Mouse (Mus musculus) limb, embryonic 12.5 days (tissue): ENCODE results near the gene Stpg2. TPM values are rescaled to one million over a fixed set of nuclear protein-coding genes. Genes with fewer than 3 reads are reported as not detected.

Experiments used
- ATAC-seq: fragments of 200-750 bp; cut with Nextera tagmentation; 2 replicates; pipeline ENCODE4 v1.8.0; 2017; ENCODE audit warnings: low read depth, moderate TSS enrichment; ENCODE audit not compliant: insufficient number of reproducible peaks, insufficient read depth, low FRiP score, low TSS enrichment
- H3K27ac ChIP-seq: fragments of 300-500 bp; sonication (generic); 2 replicates; pipeline ENCODE4 v1.5.1; 2016; ENCODE audit warnings: mild to moderate bottlenecking, moderate library complexity
- H3K27me3 ChIP-seq: fragments of 300-500 bp; sonication (generic); 2 replicates; pipeline ENCODE4 v1.6.1; 2016; ENCODE audit warnings: mild to moderate bottlenecking, moderate library complexity
- H3K36me3 ChIP-seq: fragments of 300-500 bp; sonication (generic); 2 replicates; pipeline ENCODE4 v1.6.1; 2016; ENCODE audit warnings: mild to moderate bottlenecking, moderate library complexity
- H3K4me1 ChIP-seq: fragments of 300-500 bp; sonication (generic); replicated peaks from 2 replicates; pipeline ENCODE4 v1.6.1; 2016
- H3K4me2 ChIP-seq: fragments of 300-500 bp; sonication (generic); 2 replicates; pipeline ENCODE4 v1.6.1; 2016; ENCODE audit warnings: mild to moderate bottlenecking, moderate library complexity
- H3K4me3 ChIP-seq: fragments of 300-500 bp; sonication (generic); replicated peaks from 2 replicates; pipeline ENCODE4 v1.5.1; 2016; ENCODE audit warnings: mild to moderate bottlenecking
- H3K9ac ChIP-seq: fragments of 300-500 bp; sonication (generic); replicated peaks from 2 replicates; pipeline ENCODE4 v1.6.1; 2016; ENCODE audit warnings: mild to moderate bottlenecking, moderate library complexity
- H3K9me3 ChIP-seq: fragments of 300-500 bp; sonication (generic); 2 replicates; pipeline ENCODE4 v1.6.1; 2016; ENCODE audit warnings: mild to moderate bottlenecking, moderate library complexity
- WGBS: fragments of 180-500 bp; shearing (Covaris S2); methylation state at CpG from one replicate; pipeline ENCODE4 v1.1.7; 2016; 5-methylcytosine and 5-hydroxymethylcytosine counted together
- polyA plus RNA-seq: library from polyadenylated mRNA; unstranded; fragments of >200 nt; fragmentation: Nextera tagmentation; extraction: Ambion mirVana; gene quantifications from 2 replicates; pipeline ENCODE4 v1.2.1, GENCODE M21; 2016

The Stpg2 gene
- 0.09 and 0.10 TPM in 2 replicates for polyA plus RNA-seq

GRCm38 (mm10) chr3:139205444-139205998 is at the start of gene Stpg2:
Stpg2 (plus strand) TSS chr3:139205694.
- Histone ChIP-seq H3K4me1 (0 out of 2 replicates have a peak, but pooled peaks cover 3% of the 10 kb centered on the region), H3K9ac (peak within 1 kb of the TSS; percentile 61), H3K4me3 (peak within 1 kb of the TSS; percentile 61), H3K36me3 (no peaks in the 10 kb centered on the region), H3K27ac (peak within 1 kb of the TSS; percentile 95), H3K27me3 (peaks cover 12% of the 10 kb centered on the region), H3K9me3 (no peaks in the 10 kb centered on the region), H3K4me2 (peak within 1 kb of the TSS; percentile 66)
- WGBS = 2% methylated on average over 49 of the region's 49 CpGs
- peak; percentile 99 for ATAC-seq

GRCm38 (mm10) chr3:139162146-139162545 is 43.3 kb upstream of the Stpg2 start:
- Histone ChIP-seq H3K27ac (no peak overlapping the region), H3K9me3 (no peaks in the 10 kb centered on the region), H3K4me2 (no peak overlapping the region), H3K4me1 (no peaks in the 10 kb centered on the region), H3K36me3 (no peaks in the 10 kb centered on the region), H3K27me3 (no peaks in the 10 kb centered on the region), H3K4me3 (no peak overlapping the region), H3K9ac (no peak overlapping the region)
- ATAC-seq = no peak
- WGBS = 35% methylated on average over 2 of the region's 2 CpGs

DNA sequence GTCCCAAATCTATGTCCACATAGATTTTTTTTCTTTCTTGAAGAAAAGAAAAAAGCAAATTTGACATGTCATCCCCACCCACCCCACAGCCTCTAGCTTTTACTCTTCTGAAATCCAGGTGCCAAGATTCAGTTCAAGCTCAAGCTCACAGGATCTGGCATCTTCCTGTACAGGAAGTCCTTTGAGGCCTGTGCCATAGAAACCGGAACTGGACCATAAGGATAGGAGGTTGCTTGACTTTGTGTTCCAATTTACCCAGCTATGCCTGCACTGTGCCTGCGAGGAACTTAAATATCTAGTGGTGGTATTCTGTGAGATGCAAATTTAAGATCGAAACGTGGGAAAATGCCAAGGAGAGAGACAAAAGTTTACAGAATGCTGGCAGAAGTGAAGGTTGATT is 42.8 kb upstream of the Stpg2 start:
- Histone ChIP-seq H3K4me3 (no peak overlapping the region), H3K9ac (no peak overlapping the region), H3K4me1 (no peaks in the 10 kb centered on the region), H3K9me3 (no peaks in the 10 kb centered on the region), H3K27me3 (no peaks in the 10 kb centered on the region), H3K4me2 (no peak overlapping the region), H3K36me3 (no peaks in the 10 kb centered on the region), H3K27ac (no peak overlapping the region)
- 75% methylated on average over 4 of the region's 4 CpGs for WGBS
- ATAC-seq = no peak

DNA sequence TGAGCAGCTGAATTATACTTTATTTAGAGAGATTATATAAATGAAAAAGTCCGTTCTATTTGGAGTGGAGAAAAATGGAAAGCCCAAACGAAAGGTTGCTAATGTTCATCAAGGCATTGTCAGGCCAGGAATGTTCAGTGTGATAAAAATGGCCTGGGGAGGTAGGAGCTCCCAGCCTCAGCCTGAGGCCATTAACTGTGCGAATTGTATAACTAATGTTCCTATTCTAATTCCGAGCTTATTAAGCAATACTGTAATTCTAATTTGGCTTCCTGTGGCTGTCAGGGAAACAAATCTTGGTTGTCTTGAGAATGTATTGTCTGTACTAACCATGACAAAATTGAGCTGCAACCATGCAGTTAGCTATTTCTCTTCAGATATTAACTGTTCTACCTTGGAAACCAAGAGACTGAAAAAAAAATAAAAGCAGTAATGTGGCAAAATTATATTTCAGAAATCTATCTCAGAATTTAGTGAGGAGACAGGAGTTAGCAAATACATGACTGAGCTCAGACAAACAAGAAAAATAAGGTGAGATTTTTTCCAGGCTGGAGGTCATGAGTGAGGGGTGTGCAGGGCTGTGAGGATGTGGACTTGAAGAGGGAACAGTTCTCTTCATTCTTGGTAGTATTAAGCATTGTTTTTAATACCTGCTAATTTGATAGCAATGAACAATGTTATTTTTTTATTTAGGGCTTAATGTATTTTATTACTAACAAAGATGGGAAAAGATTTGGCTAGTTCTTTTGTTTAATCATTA is 36.8 kb upstream of the Stpg2 start:
- no peak overlapping the region for H3K4me3 ChIP-seq
- ATAC-seq = no peak
- H3K9ac ChIP-seq = no peak overlapping the region
- no peaks in the 10 kb centered on the region for H3K9me3 ChIP-seq
- H3K4me1 ChIP-seq = no peaks in the 10 kb centered on the region
- no peaks in the 10 kb centered on the region for H3K27me3 ChIP-seq
- no peak overlapping the region for H3K27ac ChIP-seq
- H3K36me3 ChIP-seq = no peaks in the 10 kb centered on the region
- H3K4me2 ChIP-seq = no peak overlapping the region
- WGBS = 75% methylated on average over 4 of the region's 4 CpGs

GRCm38 (mm10) chr3:139169740-139170139 is 35.8 kb upstream of the Stpg2 start:
- H3K9ac ChIP-seq = no peak overlapping the region
- no peak overlapping the region for H3K4me3 ChIP-seq
- H3K9me3 ChIP-seq = no peaks in the 10 kb centered on the region
- H3K27me3 ChIP-seq = no peaks in the 10 kb centered on the region
- H3K4me2 ChIP-seq = no peak overlapping the region
- no peak overlapping the region for H3K27ac ChIP-seq
- H3K4me1 ChIP-seq = no peaks in the 10 kb centered on the region
- no peaks in the 10 kb centered on the region for H3K36me3 ChIP-seq
- ATAC-seq = no peak
- 72% methylated on average over 1 of the region's 1 CpGs for WGBS

- Histone ChIP-seq H3K9ac (no peak overlapping the region), H3K36me3 (no peaks in the 10 kb centered on the region), H3K27me3 (no peaks in the 10 kb centered on the region), H3K27ac (no peak overlapping the region), H3K4me1 (no peaks in the 10 kb centered on the region), H3K4me3 (no peak overlapping the region), H3K4me2 (no peak overlapping the region), H3K9me3 (no peaks in the 10 kb centered on the region)
- 68% methylated on average over 1 of the region's 1 CpGs for WGBS
- no peak for ATAC-seq
Observed at GRCm38 (mm10) chr3:139176936-139177335, 28.6 kb upstream of the Stpg2 start.

GRCm38 (mm10) chr3:139191541-139191940 is 14.0 kb upstream of the Stpg2 start:
- Histone ChIP-seq H3K4me1 (no peaks in the 10 kb centered on the region), H3K36me3 (no peaks in the 10 kb centered on the region), H3K27ac (no peak overlapping the region), H3K9me3 (no peaks in the 10 kb centered on the region), H3K9ac (no peak overlapping the region), H3K4me2 (no peak overlapping the region), H3K4me3 (no peak overlapping the region), H3K27me3 (no peaks in the 10 kb centered on the region)
- ATAC-seq = no peak
- WGBS = 66% methylated on average over 1 of the region's 1 CpGs

DNA sequence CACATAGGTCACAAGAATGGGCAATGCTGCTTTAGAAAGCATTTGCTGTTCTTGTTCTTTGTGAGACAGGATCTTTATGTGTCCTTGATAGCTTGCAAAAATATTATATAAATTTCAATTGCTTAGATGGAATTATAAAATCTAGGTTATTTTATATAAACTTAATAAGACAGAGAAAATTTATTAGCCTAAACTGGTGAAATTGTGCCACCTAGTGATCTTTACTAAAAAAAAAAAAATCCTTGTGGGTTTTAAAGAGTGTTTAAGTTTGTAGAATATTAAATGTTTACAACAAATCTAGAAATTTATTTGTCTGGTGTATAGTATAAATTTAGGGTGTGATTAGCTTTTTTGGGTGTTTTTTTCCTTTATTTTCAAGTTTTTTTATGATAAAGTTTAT is 11.6 kb upstream of the Stpg2 start:
- H3K4me1 ChIP-seq = no peaks in the 10 kb centered on the region
- H3K9ac ChIP-seq = no peak overlapping the region
- H3K4me3 ChIP-seq = no peak overlapping the region
- no peaks in the 10 kb centered on the region for H3K9me3 ChIP-seq
- H3K27ac ChIP-seq = no peak overlapping the region
- ATAC-seq = no peak
- H3K27me3 ChIP-seq = no peaks in the 10 kb centered on the region
- H3K4me2 ChIP-seq = no peak overlapping the region
- no peaks in the 10 kb centered on the region for H3K36me3 ChIP-seq

DNA sequence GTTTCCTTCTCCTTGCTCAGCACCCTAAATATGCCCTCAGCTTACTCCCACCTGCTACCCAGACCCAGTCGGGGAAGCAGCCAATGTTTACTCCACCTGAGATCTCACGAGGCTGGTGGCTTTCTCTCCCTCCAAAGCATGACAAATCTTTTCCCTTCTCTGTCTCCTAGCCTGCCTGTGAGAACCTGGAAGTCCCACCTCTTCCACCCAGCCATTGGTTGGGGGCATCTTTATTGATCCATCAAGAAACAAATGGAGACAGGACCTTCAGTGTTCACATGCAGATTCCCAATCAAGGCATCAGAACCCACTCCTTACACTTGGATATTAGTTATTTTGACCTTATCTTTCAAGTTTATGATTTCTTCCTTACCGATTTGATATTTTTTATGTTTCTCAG is 7.1 kb upstream of the Stpg2 start:
- H3K4me2 ChIP-seq = no peak overlapping the region
- no peaks in the 10 kb centered on the region for H3K36me3 ChIP-seq
- no peak overlapping the region for H3K9ac ChIP-seq
- H3K27ac ChIP-seq = no peak overlapping the region
- WGBS = 65% methylated on average over 3 of the region's 3 CpGs
- H3K4me1 ChIP-seq = no peaks in the 10 kb centered on the region
- no peaks in the 10 kb centered on the region for H3K9me3 ChIP-seq
- peaks cover 13% of the 10 kb centered on the region for H3K27me3 ChIP-seq
- no peak overlapping the region for H3K4me3 ChIP-seq
- no peak for ATAC-seq

DNA sequence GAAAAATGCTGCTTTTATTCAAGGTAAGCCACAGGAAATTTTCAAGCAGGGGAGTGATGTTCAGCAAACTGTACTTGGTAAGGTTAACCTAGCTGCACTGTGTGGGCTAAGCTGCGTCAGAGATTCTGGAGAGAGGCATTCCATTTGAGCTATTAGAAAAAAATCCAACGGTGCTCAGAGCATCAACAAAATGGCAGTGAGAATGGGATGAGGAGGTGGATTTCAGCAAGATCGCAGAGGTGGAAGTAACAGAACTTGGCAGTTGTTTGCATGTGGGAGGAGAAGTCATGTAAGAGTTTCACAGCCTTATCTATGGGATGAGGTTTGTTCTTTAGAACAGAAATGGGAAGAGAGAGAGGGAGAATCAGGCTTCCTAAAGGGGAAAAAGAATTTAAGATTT is 5.2 kb upstream of the Stpg2 start:
- 0 out of 2 replicates have a peak, but pooled peaks cover 3% of the 10 kb centered on the region for H3K4me1 ChIP-seq
- no peaks in the 10 kb centered on the region for H3K9me3 ChIP-seq
- peaks cover 17% of the 10 kb centered on the region for H3K27me3 ChIP-seq
- H3K4me2 ChIP-seq = no peak overlapping the region
- no peak for ATAC-seq
- H3K36me3 ChIP-seq = no peaks in the 10 kb centered on the region
- no peak overlapping the region for H3K27ac ChIP-seq
- H3K4me3 ChIP-seq = no peak overlapping the region
- whole genome bisulfite sequencing = 72% methylated on average over 3 of the region's 3 CpGs
- H3K9ac ChIP-seq = no peak overlapping the region

- WGBS = 71% methylated on average over 9 of the region's 9 CpGs
- Histone ChIP-seq H3K9ac (no peak overlapping the region), H3K4me2 (no peak overlapping the region), H3K9me3 (no peaks in the 10 kb centered on the region), H3K36me3 (no peaks in the 10 kb centered on the region), H3K27me3 (no peaks in the 10 kb centered on the region), H3K4me1 (no peaks in the 10 kb centered on the region), H3K27ac (no peak overlapping the region), H3K4me3 (no peak overlapping the region)
- ATAC-seq = no peak
Observed at GRCm38 (mm10) chr3:139216945-139217344, 11.5 kb downstream of the Stpg2 start.

DNA sequence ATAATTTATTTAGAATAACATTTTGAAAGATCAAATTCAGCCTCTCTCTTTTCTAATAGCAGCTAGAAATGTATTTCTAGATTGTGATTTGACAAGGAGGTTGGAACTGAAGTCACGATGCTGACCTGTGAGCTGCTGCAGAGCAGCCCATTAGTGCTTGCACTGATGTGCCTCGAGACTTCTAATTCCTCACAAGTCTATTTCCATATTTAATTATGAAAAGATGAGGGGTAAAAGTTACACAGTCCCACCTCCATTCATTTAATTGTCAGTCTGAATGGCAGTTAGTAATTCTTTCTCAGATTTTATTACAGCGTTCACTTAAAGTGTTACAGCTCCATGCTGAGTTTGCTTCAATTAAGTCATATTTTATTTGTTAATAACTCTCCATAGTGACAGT is 19.6 kb downstream of the Stpg2 start:
- H3K9ac ChIP-seq = no peak overlapping the region
- no peak overlapping the region for H3K4me2 ChIP-seq
- no peaks in the 10 kb centered on the region for H3K27me3 ChIP-seq
- 63% methylated on average over 3 of the region's 3 CpGs for WGBS
- no peaks in the 10 kb centered on the region for H3K9me3 ChIP-seq
- no peak for ATAC-seq
- H3K27ac ChIP-seq = no peak overlapping the region
- no peaks in the 10 kb centered on the region for H3K4me1 ChIP-seq
- H3K36me3 ChIP-seq = no peaks in the 10 kb centered on the region
- no peak overlapping the region for H3K4me3 ChIP-seq
